Mouse (Mus musculus): ENCODE results near the gene Gm21425. TPM values are rescaled to one million over a fixed set of nuclear protein-coding genes. Genes with fewer than 3 reads are reported as not detected.
"Not testable (repeated sequence)": the region's sequence is repeated elsewhere in the genome, so short reads cannot be mapped to it uniquely, and the experiment has no call there.

Gene Gm21425
- not detected for total RNA-seq (2021)
- long read RNA-seq, experiment 1: 0 reads
- long read RNA-seq, experiment 2: 0 reads

DNA sequence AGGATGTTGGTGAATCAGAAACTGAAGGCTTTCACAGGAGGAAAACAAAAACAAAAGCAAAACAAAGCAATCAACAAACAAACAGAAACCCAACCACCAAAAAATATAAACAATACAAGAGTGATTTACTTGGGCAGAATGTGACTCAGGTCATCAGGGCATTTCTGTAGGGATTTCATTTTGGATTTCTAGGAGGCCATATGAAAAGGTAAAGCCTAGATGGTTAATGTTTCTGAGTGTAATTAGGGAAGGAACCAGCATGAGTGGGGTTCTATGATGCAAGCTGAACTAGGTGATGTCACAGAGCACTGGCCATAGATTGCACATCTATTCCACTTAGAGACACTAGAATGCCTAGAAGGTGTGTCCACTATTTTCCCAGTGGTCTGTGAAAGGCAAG lies at the start of gene Gm21425:
Gene Gm21425 (plus strand): TSS at position 301 of the 400 bp plus-strand sequence.
- DNase-seq (ENCODE audit: low spot score in 2 of 2): not testable (repeated sequence)

- DNase-seq (ENCODE audit: low spot score in 2 of 2): not testable (repeated sequence)
These were observed 28.4 kb upstream of the Gm21425 start, which contains the start of gene Gm21891 for GRCm38 (mm10) chrY:13133392-13133791. TSS of gene Gm21891 (minus strand) at chrY:13133492.

Other genes starting within 250 kb of the Gm21425 start
- gene Gm20807, start 119.1 kb upstream of the Gm21425 start, total RNA-seq (2021): not detected
- gene Gm21891, start 28.5 kb upstream of the Gm21425 start, total RNA-seq (2021): not detected
- not detected for gene Gm21828, start 62.0 kb downstream of the Gm21425 start, total RNA-seq (2021)
- not detected for gene Gm21440, start 90.4 kb downstream of the Gm21425 start, total RNA-seq (2021)
- not detected for gene Gm21454, start 90.5 kb downstream of the Gm21425 start, total RNA-seq (2021)
- not detected for gene Gm21725, start 187.1 kb downstream of the Gm21425 start, total RNA-seq (2021)